In genomic region chr2:181043437-181043836, GRCm38 (mm10) we compare ENCODE assay signal across 7 mouse cellular contexts. TPM values are rescaled to one million over a fixed set of nuclear protein-coding genes. Genes with fewer than 3 reads are reported as not detected.
DNase-seq lines count a peak whose midpoint lies in the region; ATAC-seq lines count a peak whose summit lies in the region.

Gene Chrna4 (minus strand): TSS chr2:181043546.

- H3K9me3 ChIP-seq in liver, embryonic 13.5 days (replicated peaks) = no peaks in the 10 kb centered on the region
- no peaks in the 10 kb centered on the region for H3K9me3 ChIP-seq in liver, embryonic 12.5 days (replicated peaks)
- no peaks in the 10 kb centered on the region for H3K9me3 ChIP-seq in intestine, embryonic 16.5 days (ENCODE audit: control insufficient read depth, low read length)
- no peaks in the 10 kb centered on the region for H3K9me3 ChIP-seq in liver, embryonic 16.5 days (replicated peaks; ENCODE audit: control insufficient read depth, low read length)

- ATAC-seq in liver, embryonic 13.5 days (ENCODE audit: low read depth) = peak; percentile 32; the same call in 1 of the 2 replicates
- no peak for ATAC-seq in liver, embryonic 12.5 days
- peak; percentile 55; the same call in 1 of the 2 replicates for ATAC-seq in intestine, embryonic 16.5 days
- peak; percentile 53 for ATAC-seq in liver, embryonic 16.5 days (ENCODE audit: low read depth)
- ATAC-seq in megakaryocyte progenitor cell, adult 5-6 weeks (replicated peaks; ENCODE audit: poor library complexity) = no peak

- H3K4me2 ChIP-seq in liver, embryonic 13.5 days = no peak within 1 kb of the TSS
- no peak within 1 kb of the TSS for H3K4me2 ChIP-seq in liver, embryonic 12.5 days
- H3K4me2 ChIP-seq in intestine, embryonic 16.5 days (ENCODE audit: low read depth, low read length) = no peak within 1 kb of the TSS
- H3K4me2 ChIP-seq in liver, embryonic 16.5 days (ENCODE audit: low read depth, low read length) = no peak within 1 kb of the TSS

- H3K36me3 ChIP-seq in liver, embryonic 13.5 days = no peaks in the 10 kb centered on the region
- H3K36me3 ChIP-seq in liver, embryonic 12.5 days = no peaks in the 10 kb centered on the region
- H3K36me3 ChIP-seq in intestine, embryonic 16.5 days (ENCODE audit: control insufficient read depth, insufficient read depth, low read length) = no peaks in the 10 kb centered on the region
- no peaks in the 10 kb centered on the region for H3K36me3 ChIP-seq in liver, embryonic 16.5 days (ENCODE audit: control insufficient read depth, insufficient read depth)

- no peak for DNase-seq in liver, embryonic 13.5 days
- peak; percentile 27 for DNase-seq in embryo, embryonic 10.5 days (ENCODE audit: low spot score)
- no peak for DNase-seq in T-cell, adult 2 months (ENCODE audit: low spot score)

- peaks cover 41% of the 10 kb centered on the region for H3K27me3 ChIP-seq in liver, embryonic 13.5 days
- peaks cover 52% of the 10 kb centered on the region for H3K27me3 ChIP-seq in liver, embryonic 12.5 days (replicated peaks)
- H3K27me3 ChIP-seq in intestine, embryonic 16.5 days (replicated peaks; ENCODE audit: control insufficient read depth, insufficient read depth, low read length) = peaks cover 29% of the 10 kb centered on the region
- H3K27me3 ChIP-seq in liver, embryonic 16.5 days (ENCODE audit: control insufficient read depth, insufficient read depth, low read depth, low read length) = peaks cover 32% of the 10 kb centered on the region

- H3K4me3 ChIP-seq in liver, embryonic 13.5 days (replicated peaks) = no peak within 1 kb of the TSS
- no peak within 1 kb of the TSS for H3K4me3 ChIP-seq in liver, embryonic 12.5 days
- no peak within 1 kb of the TSS for H3K4me3 ChIP-seq in intestine, embryonic 16.5 days (ENCODE audit: low read length)
- H3K4me3 ChIP-seq in liver, embryonic 16.5 days (ENCODE audit: low read depth, low read length) = no peak within 1 kb of the TSS

- WGBS in liver, embryonic 13.5 days (ENCODE audit: insufficient replicate concordance) = 44% methylated on average over 3 of the region's 3 CpGs
- 43% methylated on average over 3 of the region's 3 CpGs for WGBS in liver, embryonic 12.5 days (ENCODE audit: insufficient replicate concordance)
- WGBS in intestine, embryonic 16.5 days = 48% methylated on average over 3 of the region's 3 CpGs
- 42% methylated on average over 3 of the region's 3 CpGs for WGBS in liver, embryonic 16.5 days (ENCODE audit: insufficient replicate concordance)

- H3K9ac ChIP-seq in liver, embryonic 13.5 days = no peak within 1 kb of the TSS
- no peak within 1 kb of the TSS for H3K9ac ChIP-seq in liver, embryonic 12.5 days
- no peak within 1 kb of the TSS for H3K9ac ChIP-seq in intestine, embryonic 16.5 days (ENCODE audit: low read depth, low read length)
- H3K9ac ChIP-seq in liver, embryonic 16.5 days (ENCODE audit: low read depth, low read length) = no peak within 1 kb of the TSS

- peak within 1 kb of the TSS; percentile 2; the same call in 1 of the 2 replicates for H3K27ac ChIP-seq in liver, embryonic 13.5 days
- H3K27ac ChIP-seq in liver, embryonic 12.5 days = no peak within 1 kb of the TSS
- no peak within 1 kb of the TSS for H3K27ac ChIP-seq in intestine, embryonic 16.5 days (ENCODE audit: low read length)
- peak within 1 kb of the TSS; percentile 26; the same call in 1 of the 2 replicates for H3K27ac ChIP-seq in liver, embryonic 16.5 days (ENCODE audit: low read length)

- H3K4me1 ChIP-seq in liver, embryonic 13.5 days (replicated peaks) = 0 out of 2 replicates have a peak, but pooled peaks cover 3% of the 10 kb centered on the region
- H3K4me1 ChIP-seq in liver, embryonic 12.5 days = no peaks in the 10 kb centered on the region
- H3K4me1 ChIP-seq in intestine, embryonic 16.5 days (ENCODE audit: control insufficient read depth, insufficient read depth, low read length) = peaks cover 10% of the 10 kb centered on the region
- H3K4me1 ChIP-seq in liver, embryonic 16.5 days (ENCODE audit: control insufficient read depth, low read depth, low read length) = no peaks in the 10 kb centered on the region

RNA-seq across cellular contexts. Expression of gene Chrna4, which starts in this region (rescaled TPM):
- polyA plus RNA-seq in liver, embryonic 13.5 days (2015; fragmentation: Nextera tagmentation; extraction: Ambion mirVana) = 0.46 and 0.56 TPM in 2 replicates
- polyA plus RNA-seq in liver, embryonic 12.5 days (2016; fragmentation: Nextera tagmentation; extraction: Ambion mirVana) = 0.29 and 0.54 TPM in 2 replicates
- 0.51 and 0.70 TPM in 2 replicates for polyA plus RNA-seq in intestine, embryonic 16.5 days (2015; fragmentation: Nextera tagmentation; extraction: Ambion mirVana)
- 0.79 and 1.4 TPM in 2 replicates for polyA plus RNA-seq in liver, embryonic 16.5 days (2015; fragmentation: Nextera tagmentation; extraction: Ambion mirVana)
- not detected in 2 replicates for total RNA-seq in megakaryocyte progenitor cell, adult 5-6 weeks (2015)
- not detected in 2 replicates for total RNA-seq in megakaryocyte progenitor cell, adult 5-6 weeks (2017)

Comparison
In these comparisons a context has a peak if more than half of its experiments do, and no peak if none do; other contexts are left out.
1. Peak in ATAC-seq and H3K27ac ChIP-seq in liver, embryonic 13.5 days; RNA of the gene not detected or under 1 TPM.
2. Peak in ATAC-seq in intestine, embryonic 16.5 days; RNA of the gene not detected or under 1 TPM.